Mouse (Mus musculus): ENCODE data around the gene Atp6v0c.

- TF ChIP-seq CTCF (IDR thresholded peaks at IDR 0.05; ENCODE audit: control insufficient read depth, insufficient read depth, insufficient read length): no peak
- TF ChIP-seq USF1 (IDR thresholded peaks at IDR 0.05; ENCODE audit: low read depth): no peak
- TF ChIP-seq MYOG (IDR thresholded peaks at IDR 0.05; ENCODE audit: control insufficient read depth, extremely low read depth, insufficient read length): no peak
- TF ChIP-seq MAX (IDR thresholded peaks at IDR 0.05): no peak
- no peak for TF ChIP-seq FOSL1 (IDR thresholded peaks at IDR 0.05; ENCODE audit: insufficient read depth, low read length, poor library complexity, severe bottlenecking)
- TF ChIP-seq CEBPB (IDR thresholded peaks at IDR 0.05; ENCODE audit: low read depth): no peak
- TF ChIP-seq MYOD1 (IDR thresholded peaks at IDR 0.05; ENCODE audit: control insufficient read depth, insufficient read length, low read depth): no peak
Measured at GRCm38 (mm10) chr17:24131570-24131969, 37.9 kb downstream of the Atp6v0c start.
